Mouse (Mus musculus) kidney, adult 2 months (tissue): ENCODE results near the gene Kit. TPM values are rescaled to one million over a fixed set of nuclear protein-coding genes. Genes with fewer than 3 reads are reported as not detected.

ENCODE experiments used
- DNase-seq: peaks from one replicate; pipeline ENCODE4 v3.0.0; 2021
- H3K27ac ChIP-seq: fragments of 200-500 bp; 2 replicates; pipeline ENCODE4 v1.5.1; 2012; ENCODE audit warnings: low read depth, low read length, control low read depth, inconsistent platforms; ENCODE audit not compliant: insufficient read depth
- H3K27me3 ChIP-seq: fragments of 200-500 bp; replicated peaks from 2 replicates; pipeline ENCODE4 v1.6.1; 2012; ENCODE audit warnings: mild to moderate bottlenecking, moderate library complexity, low read length, inconsistent platforms; ENCODE audit not compliant: control insufficient read depth, insufficient read depth
- H3K36me3 ChIP-seq: fragments of 200-500 bp; 2 replicates; pipeline ENCODE4 v1.6.1; 2012; ENCODE audit warnings: mild to moderate bottlenecking, moderate library complexity, low read length, inconsistent platforms; ENCODE audit not compliant: control insufficient read depth, insufficient read depth
- H3K4me1 ChIP-seq: fragments of 200-500 bp; 2 replicates; pipeline ENCODE4 v1.6.1; 2011; ENCODE audit warnings: low read length; ENCODE audit not compliant: control insufficient read depth, insufficient read depth
- H3K4me3 ChIP-seq: fragments of 200-500 bp; 2 replicates; pipeline ENCODE4 v1.5.1; 2011; ENCODE audit warnings: mild to moderate bottlenecking, low read depth, low read length, control low read depth; ENCODE audit not compliant: insufficient read depth
- CTCF ChIP-seq: fragments of 200-500 bp; conservative IDR thresholded peaks from 2 replicates; pipeline ENCODE4 v1.5.1; 2011; ENCODE audit warnings: low read depth, mild to moderate bottlenecking, control low read depth, low read length, moderate library complexity, mixed read lengths; ENCODE audit not compliant: insufficient read depth, insufficient read length
- POLR2A ChIP-seq: fragments of 200-500 bp; IDR thresholded peaks from one replicate; pipeline ENCODE4 v1.6.1; 2011; ENCODE audit warnings: low read depth, low read length, control low read depth
- WGBS: fragments of 180-500 bp; shearing (Covaris S2); methylation state at CpG from one replicate; pipeline ENCODE4 v1.1.7; 2018; 5-methylcytosine and 5-hydroxymethylcytosine counted together
- polyA plus RNA-seq: library from polyadenylated mRNA; depleted of rRNA; stranded (reverse); fragments of >200 nt; gene quantifications from 2 replicates; pipeline ENCODE4 v1.2.3, GENCODE M21; 2012

Gene Kit
- polyA plus RNA-seq, 1 experiment, result 15.6 TPM

DNA sequence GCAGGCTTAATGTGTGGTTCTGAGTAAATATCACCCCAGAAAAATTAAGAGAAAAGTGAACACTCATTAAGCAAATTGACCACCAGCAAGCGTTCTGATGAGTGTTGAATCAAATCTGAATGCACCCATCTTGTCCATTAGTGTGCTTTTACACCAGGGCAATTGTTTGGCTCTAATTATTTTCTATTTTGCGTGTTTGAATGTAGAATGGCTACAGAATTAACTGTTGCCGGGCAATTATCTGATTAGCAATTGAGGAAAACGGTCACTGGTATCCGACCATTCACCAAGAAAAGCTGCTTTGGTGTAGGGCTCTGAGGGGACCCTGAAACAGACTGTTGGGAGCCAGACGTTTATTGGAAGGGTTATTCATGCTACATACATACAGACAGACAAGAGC is 16.2 kb downstream of the Kit start:
- no peak for TF ChIP-seq CTCF
- TF ChIP-seq POLR2A, result no peak
- H3K4me1 ChIP-seq, result no peaks in the 10 kb centered on the region
- H3K27ac ChIP-seq, result no peak overlapping the region
- H3K27me3 ChIP-seq, result no peaks in the 10 kb centered on the region
- 73% methylated on average over 6 of the region's 6 CpGs for WGBS
- no peaks in the 10 kb centered on the region for H3K36me3 ChIP-seq
- no peak overlapping the region for H3K4me3 ChIP-seq
- no peak for DNase-seq

DNA sequence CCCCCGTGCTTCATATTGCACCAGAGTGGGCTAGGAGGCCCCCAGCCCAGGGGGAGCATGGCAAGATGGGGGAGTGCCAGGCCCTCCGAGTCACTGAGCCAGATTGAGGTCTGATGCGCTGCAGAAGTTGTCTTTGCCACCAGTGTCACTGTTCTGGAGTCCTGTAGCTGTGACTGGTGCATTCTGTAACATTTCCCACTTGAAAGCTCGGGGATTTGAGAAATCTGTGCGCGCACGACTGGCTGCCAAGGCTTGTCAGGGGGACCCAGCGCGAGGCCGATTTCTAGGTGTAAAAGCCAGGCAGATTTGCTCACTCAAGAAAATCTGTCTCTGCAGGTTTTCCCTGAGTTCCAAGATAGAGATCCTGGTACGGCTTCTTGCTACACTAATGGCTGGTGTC is 16.9 kb downstream of the Kit start:
- Histone ChIP-seq H3K4me3 (no peak overlapping the region), H3K27ac (no peak overlapping the region), H3K27me3 (no peaks in the 10 kb centered on the region), H3K4me1 (no peaks in the 10 kb centered on the region), H3K36me3 (no peaks in the 10 kb centered on the region)
- no peak for TF ChIP-seq POLR2A
- no peak for TF ChIP-seq CTCF
- 70% methylated on average over 11 of the region's 11 CpGs for WGBS
- no peak for DNase-seq

DNA sequence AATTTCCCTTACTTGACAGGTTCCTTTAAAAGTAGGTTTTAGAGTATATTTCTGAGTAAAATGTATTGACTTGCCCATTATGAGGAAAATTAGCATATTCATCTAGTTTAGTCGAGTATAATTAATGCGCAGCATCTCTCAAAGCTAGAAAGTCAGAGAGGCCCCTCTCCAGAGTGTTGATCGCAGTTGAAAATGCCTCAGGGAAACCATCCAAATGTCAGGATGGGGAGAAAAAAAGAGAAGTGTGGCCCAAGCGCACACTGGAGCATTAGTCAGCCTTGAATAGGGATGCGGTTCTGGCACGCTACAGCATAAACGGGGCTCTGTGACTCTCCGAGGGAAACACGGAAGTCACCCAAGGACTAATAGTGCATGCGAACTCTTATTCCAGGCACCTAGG is 20.6 kb downstream of the Kit start:
- Histone ChIP-seq H3K4me1 (no peaks in the 10 kb centered on the region), H3K4me3 (no peak overlapping the region), H3K27ac (no peak overlapping the region), H3K27me3 (no peaks in the 10 kb centered on the region), H3K36me3 (no peaks in the 10 kb centered on the region)
- no peak for TF ChIP-seq POLR2A
- no peak for TF ChIP-seq CTCF
- 89% methylated on average over 10 of the region's 10 CpGs for WGBS
- no peak for DNase-seq

GRCm38 (mm10) chr5:75596211-75596610 is 21.5 kb downstream of the Kit start:
- H3K36me3 ChIP-seq, result no peaks in the 10 kb centered on the region
- H3K4me1 ChIP-seq, result no peaks in the 10 kb centered on the region
- peak; percentile 43 for DNase-seq
- H3K4me3 ChIP-seq, result peak overlapping the region; percentile 4; the same call in 1 of the 2 replicates
- H3K27me3 ChIP-seq, result no peaks in the 10 kb centered on the region
- WGBS, result 24% methylated on average over 14 of the region's 14 CpGs
- H3K27ac ChIP-seq, result no peak overlapping the region
- TF ChIP-seq CTCF (no peak), POLR2A (no peak)

GRCm38 (mm10) chr5:75597316-75597715 is 22.6 kb downstream of the Kit start:
- no peak for DNase-seq
- Histone ChIP-seq H3K27me3 (no peaks in the 10 kb centered on the region), H3K4me1 (no peaks in the 10 kb centered on the region), H3K27ac (no peak overlapping the region), H3K36me3 (no peaks in the 10 kb centered on the region), H3K4me3 (no peak overlapping the region)
- 76% methylated on average over 2 of the region's 2 CpGs for WGBS
- TF ChIP-seq POLR2A (no peak), CTCF (no peak)

GRCm38 (mm10) chr5:75598491-75598890 is 23.8 kb downstream of the Kit start:
- no peak overlapping the region for H3K27ac ChIP-seq
- H3K27me3 ChIP-seq, result no peaks in the 10 kb centered on the region
- DNase-seq, result no peak
- TF ChIP-seq POLR2A, result no peak
- TF ChIP-seq CTCF, result no peak
- no peak overlapping the region for H3K4me3 ChIP-seq
- no peaks in the 10 kb centered on the region for H3K36me3 ChIP-seq
- no peaks in the 10 kb centered on the region for H3K4me1 ChIP-seq
- 96% methylated on average over 13 of the region's 13 CpGs for WGBS

DNA sequence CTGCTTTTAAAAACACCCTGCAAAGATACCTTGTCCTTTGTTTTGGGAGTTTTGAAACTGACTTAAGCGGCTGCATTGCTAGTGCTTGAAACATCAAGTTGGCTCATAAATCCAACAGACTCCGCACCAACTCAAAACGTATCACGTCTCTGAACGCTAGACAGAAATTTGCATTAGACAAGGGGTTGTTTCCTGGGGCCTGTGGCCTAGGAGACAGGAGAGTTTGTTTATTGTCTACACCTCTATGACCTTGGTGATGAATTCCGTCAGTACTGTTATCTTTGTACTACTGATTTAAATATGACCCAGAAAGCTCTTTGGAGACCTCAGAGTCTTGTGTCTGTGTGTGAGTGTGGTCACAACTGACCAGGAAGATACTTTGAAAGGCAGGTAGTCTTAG is 25.3 kb downstream of the Kit start:
- no peaks in the 10 kb centered on the region for H3K36me3 ChIP-seq
- no peaks in the 10 kb centered on the region for H3K4me1 ChIP-seq
- H3K27ac ChIP-seq, result no peak overlapping the region
- no peak for TF ChIP-seq POLR2A
- TF ChIP-seq CTCF, result no peak
- WGBS, result 72% methylated on average over 6 of the region's 6 CpGs
- no peak for DNase-seq
- H3K4me3 ChIP-seq, result no peak overlapping the region
- H3K27me3 ChIP-seq, result no peaks in the 10 kb centered on the region

- TF ChIP-seq POLR2A (no peak), CTCF (no peak)
Measured at GRCm38 (mm10) chr5:75604238-75604637, 29.5 kb downstream of the Kit start.

More at GRCm38 (mm10) chr5:75604238-75604637, 29.5 kb downstream of the Kit start:
- DNase-seq, result no peak
- Histone ChIP-seq H3K27me3 (no peaks in the 10 kb centered on the region), H3K27ac (no peak overlapping the region), H3K36me3 (no peaks in the 10 kb centered on the region), H3K4me3 (no peak overlapping the region), H3K4me1 (no peaks in the 10 kb centered on the region)
- 84% methylated on average over 9 of the region's 9 CpGs for WGBS
